Mouse (Mus musculus): ENCODE results near the gene Tac4.

Tac4 gene

GRCm38 (mm10) chr11:95318116-95318515, 56.8 kb downstream of the Tac4 start:
- no peak for DNase-seq

Measured in lung, postnatal 4 days (tissue).